Mouse (Mus musculus) liver, postnatal 0 days (tissue): ENCODE data around the gene Fam83c. TPM values are rescaled to one million over a fixed set of nuclear protein-coding genes. Genes with fewer than 3 reads are reported as not detected.
"Not testable (repeated sequence)": the region's sequence is repeated elsewhere in the genome, so short reads cannot be mapped to it uniquely, and the experiment has no call there.

Experiments used
- ATAC-seq: fragments of 200-750 bp; cut with Nextera tagmentation; 2 replicates; pipeline ENCODE4 v1.8.0; 2017; ENCODE audit warnings: mild to moderate bottlenecking, moderate library complexity
- DNase-seq: peaks from one replicate; pipeline ENCODE4 v3.0.0-alpha.2; 2016
- H3K27ac ChIP-seq: fragments of 300-500 bp; sonication (generic); 2 replicates; pipeline ENCODE4 v1.5.1; 2014; ENCODE audit warnings: antibody characterized with exemption, moderate library complexity, mild to moderate bottlenecking, low read depth
- H3K27me3 ChIP-seq: fragments of 300-500 bp; sonication (generic); 2 replicates; pipeline ENCODE4 v1.6.1; 2014; ENCODE audit warnings: low read length, control low read depth, mixed read lengths; ENCODE audit not compliant: insufficient read depth
- H3K36me3 ChIP-seq: fragments of 300-500 bp; sonication (generic); replicated peaks from 2 replicates; pipeline ENCODE4 v1.6.1; 2014; ENCODE audit warnings: mild to moderate bottlenecking, control low read depth, low read length, moderate library complexity, mixed read lengths; ENCODE audit not compliant: insufficient read depth
- H3K4me1 ChIP-seq: fragments of 300-500 bp; sonication (generic); 2 replicates; pipeline ENCODE4 v1.6.1; 2014; ENCODE audit warnings: antibody characterized with exemption, mild to moderate bottlenecking, control low read depth; ENCODE audit not compliant: insufficient read depth
- H3K4me2 ChIP-seq: fragments of 300-500 bp; sonication (generic); 2 replicates; pipeline ENCODE4 v1.6.1; 2014; ENCODE audit warnings: low read depth, mild to moderate bottlenecking, low read length, moderate library complexity, mixed read lengths
- H3K4me3 ChIP-seq: fragments of 300-500 bp; sonication (generic); 2 replicates; pipeline ENCODE4 v1.5.1; 2014; ENCODE audit warnings: low read depth, low read length
- H3K9ac ChIP-seq: fragments of 300-500 bp; sonication (generic); replicated peaks from 2 replicates; pipeline ENCODE4 v1.6.1; 2014; ENCODE audit warnings: mild to moderate bottlenecking, moderate library complexity
- H3K9me3 ChIP-seq: fragments of 300-500 bp; sonication (generic); 2 replicates; pipeline ENCODE4 v1.6.1; 2016; ENCODE audit warnings: mild to moderate bottlenecking, control low read depth, low read length, mixed read lengths
- CTCF ChIP-seq: sonication (generic); IDR thresholded peaks from 2 replicates; pipeline ENCODE4 v1.5.1; 2016; ENCODE audit warnings: antibody characterized with exemption, low read depth
- EP300 ChIP-seq: IDR thresholded peaks from 2 replicates; pipeline ENCODE4 v1.6.1; 2016; ENCODE audit warnings: antibody characterized with exemption, low read depth, mild to moderate bottlenecking
- WGBS: fragments of 180-500 bp; shearing (Covaris S2); extraction: QIAGEN DNeasy Blood & Tissue Kit; methylation state at CpG from one replicate; pipeline ENCODE4 v1.1.7; 2014; ENCODE audit not compliant: insufficient replicate concordance; 5-methylcytosine and 5-hydroxymethylcytosine counted together
- polyA plus RNA-seq: library from polyadenylated mRNA; unstranded; fragments of >200 nt; fragmentation: Nextera tagmentation; extraction: Ambion mirVana; gene quantifications from 2 replicates; pipeline ENCODE4 v1.2.1, GENCODE M21; 2015

The Fam83c gene
- polyA plus RNA-seq, 1 experiment from 2014 or later: 0.19 TPM

GRCm38 (mm10) chr2:155832087-155832486 is 2.6 kb downstream of the Fam83c start:
- ATAC-seq, H3K4me3 ChIP-seq, H3K4me1 ChIP-seq, H3K36me3 ChIP-seq, H3K4me2 ChIP-seq, DNase-seq, H3K27ac ChIP-seq, H3K9me3 ChIP-seq, H3K27me3 ChIP-seq, H3K9ac ChIP-seq: not testable (repeated sequence)
- WGBS: 63% methylated on average over 1 of the region's 1 CpGs
- TF ChIP-seq CTCF: peak; percentile 50

DNA sequence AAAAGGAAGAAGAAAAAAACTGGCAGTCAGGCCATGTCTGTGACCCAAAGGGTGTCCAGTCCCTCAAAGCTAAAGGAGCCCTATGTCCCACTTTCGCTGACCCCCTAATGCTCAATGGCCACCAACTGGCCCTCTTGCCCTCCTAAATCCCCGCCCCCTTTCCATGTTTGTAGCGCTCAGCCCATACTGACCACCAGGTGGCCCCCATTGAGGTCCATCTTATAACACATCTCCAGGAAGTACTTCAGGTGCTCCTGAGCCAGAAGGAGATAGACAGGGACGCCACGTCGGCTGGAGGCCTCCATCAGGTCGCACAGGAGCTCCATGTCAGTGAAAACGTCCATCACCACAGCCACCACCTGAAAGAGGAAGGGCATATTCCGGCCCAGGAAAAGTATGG is 3.4 kb downstream of the Fam83c start:
- Histone ChIP-seq H3K9me3 (no peaks in the 10 kb centered on the region), H3K4me3 (no peak overlapping the region), H3K9ac (no peak overlapping the region), H3K27me3 (no peaks in the 10 kb centered on the region), H3K27ac (no peak overlapping the region), H3K4me2 (no peak overlapping the region), H3K36me3 (no peaks in the 10 kb centered on the region), H3K4me1 (peaks cover 13% of the 10 kb centered on the region)
- DNase-seq (no peak), ATAC-seq (no peak)
- no peak for TF ChIP-seq EP300
- peak; percentile 47 for TF ChIP-seq CTCF
- 41% methylated on average over 9 of the region's 9 CpGs for WGBS

- H3K4me1 ChIP-seq: peaks cover 13% of the 10 kb centered on the region
- ATAC-seq (no peak), DNase-seq (no peak)
- H3K27me3 ChIP-seq: no peaks in the 10 kb centered on the region
- WGBS: 86% methylated on average over 8 of the region's 8 CpGs
- H3K27ac ChIP-seq: no peak overlapping the region
- no peak overlapping the region for H3K9ac ChIP-seq
- H3K4me3 ChIP-seq: no peak overlapping the region
- H3K36me3 ChIP-seq: no peaks in the 10 kb centered on the region
- no peaks in the 10 kb centered on the region for H3K9me3 ChIP-seq
- no peak overlapping the region for H3K4me2 ChIP-seq
- TF ChIP-seq EP300 (no peak), CTCF (no peak)
Measured at GRCm38 (mm10) chr2:155830841-155831240, 3.8 kb downstream of the Fam83c start.

DNA sequence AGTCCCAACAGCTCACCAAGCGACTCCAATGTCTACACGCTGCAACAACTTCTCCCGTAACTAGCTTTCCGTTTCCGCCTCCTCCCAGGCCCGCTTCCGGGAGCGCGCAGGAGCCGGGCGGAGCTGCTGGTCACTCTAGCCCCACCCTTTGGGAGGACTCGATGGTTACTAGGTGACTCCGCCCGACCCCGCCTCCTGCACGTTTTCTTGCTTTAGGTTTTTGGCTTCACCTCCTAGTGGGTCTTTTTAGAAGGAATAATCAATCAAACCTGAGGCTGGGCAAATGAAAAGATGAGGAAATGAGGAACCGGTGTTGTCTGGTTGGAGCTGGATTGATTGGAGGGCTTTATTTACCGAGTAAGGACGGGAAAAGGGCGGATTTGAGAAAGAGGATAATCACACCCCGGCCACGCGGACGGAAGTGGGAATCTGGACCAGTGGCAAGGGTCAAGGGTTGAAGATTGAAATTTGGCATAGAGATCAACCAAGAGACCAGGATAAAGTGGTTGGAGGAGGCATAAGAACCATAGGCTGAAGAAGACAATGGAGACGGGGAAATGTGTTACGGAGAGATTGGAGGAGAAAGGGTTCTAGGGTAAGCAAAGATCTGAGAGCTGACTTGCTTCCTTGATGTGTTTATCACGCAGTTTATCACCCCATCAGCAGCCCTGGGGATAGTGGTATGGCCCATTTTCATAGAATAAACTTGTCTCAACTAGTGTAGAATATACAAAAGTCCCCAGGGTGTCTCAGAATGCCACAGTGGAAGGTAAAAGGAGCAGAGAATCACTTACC is 7.8 kb downstream of the Fam83c start, which contains the start of gene Eif6:
TSS of gene Eif6 (minus strand) at position 296 of the 795 bp plus-strand sequence.
- no peaks in the 10 kb centered on the region for H3K9me3 ChIP-seq
- TF ChIP-seq CTCF (no peak), EP300 (0 out of 2 replicates have a peak, but pooled peaks have one; percentile 74)
- 2% methylated on average over 27 of the region's 27 CpGs for WGBS
- peak within 1 kb of the TSS; percentile 95 for H3K4me3 ChIP-seq
- no peaks in the 10 kb centered on the region for H3K27me3 ChIP-seq
- peak within 1 kb of the TSS; percentile 93 for H3K9ac ChIP-seq
- DNase-seq (peak; percentile 94), ATAC-seq (peak; percentile 95)
- peaks cover 16% of the 10 kb centered on the region for H3K4me1 ChIP-seq
- H3K27ac ChIP-seq: peak within 1 kb of the TSS; percentile 97
- H3K36me3 ChIP-seq: peaks cover 22% of the 10 kb centered on the region
- H3K4me2 ChIP-seq: peak within 1 kb of the TSS; percentile 89

GRCm38 (mm10) chr2:155825904-155826629 is 8.6 kb downstream of the Fam83c start:
- Histone ChIP-seq H3K4me1 (peaks cover 16% of the 10 kb centered on the region), H3K4me2 (peak overlapping the region; percentile 89), H3K9ac (peak overlapping the region; percentile 93), H3K36me3 (peaks cover 28% of the 10 kb centered on the region), H3K4me3 (peak overlapping the region; percentile 95), H3K27ac (peak overlapping the region; percentile 97), H3K27me3 (no peaks in the 10 kb centered on the region), H3K9me3 (no peaks in the 10 kb centered on the region)
- ATAC-seq (peak; percentile 9), DNase-seq (peak; percentile 56)
- TF ChIP-seq CTCF (no peak), EP300 (no peak)
- 1% methylated on average over 52 of the region's 52 CpGs for WGBS

DNA sequence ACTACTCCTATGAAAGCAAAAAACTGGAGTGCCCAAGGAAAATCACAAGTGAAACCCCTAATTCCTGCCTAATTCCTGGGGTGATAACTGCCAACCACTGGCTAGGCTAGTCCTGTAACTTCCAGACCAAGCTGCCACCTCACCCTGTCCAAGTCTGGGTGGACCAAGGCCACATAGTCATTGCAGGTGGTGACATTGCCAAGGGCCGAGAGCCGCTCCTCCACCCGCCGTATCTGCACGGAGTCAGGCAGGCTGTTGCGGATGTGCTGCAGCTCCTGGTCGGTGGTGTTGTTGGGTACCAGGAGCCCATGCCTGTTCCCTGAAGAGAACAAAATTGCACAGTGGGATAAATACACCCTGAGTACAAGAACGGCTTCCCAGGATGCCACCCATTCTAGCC is 10.9 kb downstream of the Fam83c start:
- no peaks in the 10 kb centered on the region for H3K9me3 ChIP-seq

More for the DNA sequence above, 10.9 kb downstream of the Fam83c start:
- TF ChIP-seq EP300: no peak
- no peak for TF ChIP-seq CTCF
- Histone ChIP-seq H3K27me3 (no peaks in the 10 kb centered on the region), H3K36me3 (peaks cover 37% of the 10 kb centered on the region), H3K27ac (no peak overlapping the region), H3K4me2 (no peak overlapping the region), H3K4me1 (peaks cover 27% of the 10 kb centered on the region), H3K4me3 (no peak overlapping the region), H3K9ac (no peak overlapping the region)
- WGBS: 90% methylated on average over 8 of the region's 8 CpGs
- DNase-seq (no peak), ATAC-seq (no peak)
